ENCODE assay signal across 8 mouse cellular contexts in the genomic region with DNA sequence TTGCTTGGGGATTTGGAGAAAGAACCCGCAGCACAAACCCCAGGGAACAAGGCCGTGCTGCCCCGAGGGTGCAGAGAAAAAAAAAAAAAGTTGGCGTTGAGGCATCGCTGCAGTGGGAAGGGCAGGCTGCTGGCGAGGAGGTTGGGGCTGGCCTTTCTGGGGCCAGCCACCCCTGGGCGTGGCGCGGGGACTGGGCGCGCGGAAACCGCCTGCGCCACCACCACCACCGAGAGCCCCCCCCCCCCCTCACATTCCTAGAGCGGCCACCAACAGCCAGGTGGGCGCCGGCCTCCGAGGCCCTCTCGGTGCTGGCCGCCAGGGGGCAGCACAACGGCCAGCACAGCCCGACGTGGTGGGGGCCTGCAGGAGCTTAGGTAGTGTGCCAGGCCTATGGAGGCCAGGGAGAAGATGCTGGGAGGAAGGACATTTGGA. TPM values are rescaled to one million over a fixed set of nuclear protein-coding genes. Genes with fewer than 3 reads are reported as not detected.
A peak's percentile ranks its signal among the peaks of the same experiment; 100 is the strongest.
DNase-seq lines count a peak whose midpoint lies in the region; ATAC-seq and TF ChIP-seq lines count a peak whose summit lies in the region.

No protein-coding gene starts in this region.

- H3K27me3 ChIP-seq in hindbrain, embryonic 16.5 days (replicated peaks; ENCODE audit: control insufficient read depth, insufficient read depth, low read length) = no peaks in the 10 kb centered on the region

- H3K9me3 ChIP-seq in hindbrain, embryonic 16.5 days (ENCODE audit: control insufficient read depth, low read length) = no peaks in the 10 kb centered on the region

- ATAC-seq in activated CD4-positive, CD25-positive, alpha-beta regulatory T cell, adult 4 months = peak; percentile 49
- ATAC-seq in hindbrain, embryonic 16.5 days = peak; percentile 97
- peak; percentile 99 for ATAC-seq in megakaryocyte progenitor cell, adult 5-6 weeks (replicated peaks; ENCODE audit: poor library complexity)

- DNase-seq in cerebellum, postnatal 14 days = peak; percentile 91 to 92
- DNase-seq in gastrocnemius, adult 8-10 months (ENCODE audit: low spot score in 2 of 2) = peak; percentile 21 to 54
- DNase-seq in left cerebral cortex, adult 2 months (ENCODE audit: extremely low spot score in 1 of 2, low spot score in 2 of 2) = peak; percentile 58 to 69
- peak; percentile 63 for DNase-seq in right cerebral cortex, postnatal 14 days
- peak; percentile 28 to 43 for DNase-seq in urinary bladder, postnatal 36 days (ENCODE audit: low spot score in 2 of 2)

- no peaks in the 10 kb centered on the region; the same call in none of the 2 replicates for H3K4me1 ChIP-seq in hindbrain, embryonic 16.5 days (ENCODE audit: control insufficient read depth, insufficient read depth, low read depth, low read length)

- 1% methylated on average over 23 of the region's 24 CpGs for WGBS in hindbrain, embryonic 16.5 days

- H3K36me3 ChIP-seq in hindbrain, embryonic 16.5 days (ENCODE audit: control insufficient read depth, insufficient read depth, low read length) = no peaks in the 10 kb centered on the region

- H3K4me3 ChIP-seq in hindbrain, embryonic 16.5 days (ENCODE audit: low read length) = peak overlapping the region; percentile 47
- peak overlapping the region; percentile 37 for H3K4me3 ChIP-seq in left cerebral cortex, adult 2 months

- TF ChIP-seq CTCF in left cerebral cortex, adult 2 months (IDR thresholded peaks at IDR 0.05) = peak; percentile 89

- intact Hi-C loops in left cerebral cortex, adult 2 months (cut with DNase I) = loop anchor here (2.0 kb wide), 1 partner anchor 95 kb away; a partner anchor contains a TSS

- peak overlapping the region; percentile 71 for H3K9ac ChIP-seq in hindbrain, embryonic 16.5 days (ENCODE audit: low read depth, low read length)

- peak overlapping the region; percentile 68 for H3K4me2 ChIP-seq in hindbrain, embryonic 16.5 days (ENCODE audit: low read length)

- no peak overlapping the region for H3K27ac ChIP-seq in hindbrain, embryonic 16.5 days (ENCODE audit: low read depth, low read length)
- H3K27ac ChIP-seq in left cerebral cortex, adult 2 months = no peak overlapping the region

RNA-seq across cellular contexts. Expression of a gene that starts 32.6 kb away (rescaled TPM):
- polyA plus RNA-seq in activated CD4-positive, CD25-positive, alpha-beta regulatory T cell, adult 4 months (2017; shearing (Covaris generic)) = 1 to 10 TPM; 5.1 to 5.3 TPM
- 10 to 100 TPM; 20.6 to 24.3 (median 22.9) TPM for total RNA-seq in gastrocnemius, adult 8-10 months (2022)
- polyA plus RNA-seq in hindbrain, embryonic 16.5 days (2015; fragmentation: Nextera tagmentation; extraction: Ambion mirVana) = 11.1 and 12.1 TPM in 2 replicates
- 10 to 100 TPM; 34.4 to 35.1 TPM for total RNA-seq in left cerebral cortex, adult 2 months (2021)
- 7.9 and 9.9 TPM in 2 replicates for total RNA-seq in megakaryocyte progenitor cell, adult 5-6 weeks (2015)
- total RNA-seq in megakaryocyte progenitor cell, adult 5-6 weeks (2017) = 23.0 and 40.7 TPM in 2 replicates

Comparison
In these comparisons a context has a peak if more than half of its experiments do, and no peak if none do; other contexts are left out.
1. ATAC-seq: peak in every context shown above with its lines; median percentile 99 in megakaryocyte progenitor cell, adult 5-6 weeks; 97 in hindbrain, embryonic 16.5 days; 49 in activated CD4-positive, CD25-positive, alpha-beta regulatory T cell, adult 4 months.
2. DNase-seq: peak in every context shown above with its lines; median percentile 92 in cerebellum, postnatal 14 days; 64 in left cerebral cortex, adult 2 months; 63 in right cerebral cortex, postnatal 14 days; 38 in gastrocnemius, adult 8-10 months; 36 in urinary bladder, postnatal 36 days.